Mouse (Mus musculus) adrenal gland, adult 8-10 months (tissue): Measurements from ENCODE around the gene D3Ertd751e. TPM values are rescaled to one million over a fixed set of nuclear protein-coding genes. Genes with fewer than 3 reads are reported as not detected.

ENCODE experiments used
- DNase-seq: peaks from one replicate; pipeline ENCODE4 v3.0.0; 2022
- total RNA-seq, 4 experiments: library from RNA; stranded (reverse); gene quantifications; 2 replicates each; pipeline ENCODE4 v1.2.4; 2022

Gene D3Ertd751e
- total RNA-seq, result 10 to 100 TPM; 20.1 to 22.0 (median 20.8) TPM

DNA sequence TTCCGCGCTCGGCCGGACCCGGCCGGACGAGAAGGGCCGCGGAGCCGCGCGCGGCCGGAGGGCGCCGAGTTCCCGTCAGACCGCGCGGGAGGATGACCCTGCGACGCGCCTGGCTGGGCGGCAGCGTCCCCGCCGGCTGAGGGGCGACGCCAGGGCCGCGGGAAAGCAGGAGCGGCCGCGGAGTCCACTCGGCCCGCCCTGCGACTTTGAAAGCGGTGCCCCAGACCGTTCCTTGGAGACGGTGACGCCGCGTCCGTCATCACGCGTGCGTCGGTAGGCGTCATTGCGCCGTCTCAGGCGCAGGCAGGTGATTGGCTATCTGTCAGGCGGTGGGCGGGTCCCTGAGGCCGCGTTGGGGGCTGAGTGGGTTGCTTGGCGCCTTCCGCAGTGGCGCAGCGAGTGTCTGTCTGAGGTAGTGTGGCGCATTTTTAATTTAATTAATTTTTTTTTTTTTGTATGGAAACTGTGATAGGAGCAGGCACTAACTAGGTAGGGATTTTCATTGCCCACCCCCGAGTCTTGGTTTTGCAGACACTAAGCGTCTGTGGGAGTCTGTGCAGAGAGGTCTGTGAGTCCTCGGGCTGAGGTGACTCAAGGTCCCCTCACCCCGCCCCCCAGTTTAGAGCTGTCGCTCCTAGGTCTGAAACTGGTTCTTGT is at the start of gene D3Ertd751e, which contains the start of gene Sclt1:
Gene D3Ertd751e (plus strand): TSS at position 334 of the 657 bp plus-strand sequence.
Gene Sclt1 (minus strand): TSS at position 237 of the 657 bp plus-strand sequence.
- peak; percentile 96 for DNase-seq

DNA sequence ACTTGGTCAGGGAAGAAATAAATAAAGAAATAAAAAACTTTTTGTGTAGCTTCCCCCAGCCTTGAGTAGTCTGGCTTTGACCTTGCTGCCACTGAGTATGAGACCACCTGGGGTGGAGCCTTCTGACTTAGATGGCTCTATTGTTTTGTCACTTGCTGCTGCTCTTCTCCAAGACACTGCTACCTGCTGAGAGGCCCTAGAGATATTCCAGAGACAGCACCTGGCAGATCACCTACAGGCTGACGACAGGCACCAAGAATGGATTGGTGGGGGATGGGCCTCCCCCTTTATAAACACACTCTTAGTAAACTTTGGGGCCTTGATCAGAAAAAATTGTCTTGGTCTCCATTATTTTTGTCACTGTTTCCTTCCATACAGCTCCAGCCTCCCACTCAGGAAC is 46.7 kb upstream of the D3Ertd751e start:
- no peak for DNase-seq

DNA sequence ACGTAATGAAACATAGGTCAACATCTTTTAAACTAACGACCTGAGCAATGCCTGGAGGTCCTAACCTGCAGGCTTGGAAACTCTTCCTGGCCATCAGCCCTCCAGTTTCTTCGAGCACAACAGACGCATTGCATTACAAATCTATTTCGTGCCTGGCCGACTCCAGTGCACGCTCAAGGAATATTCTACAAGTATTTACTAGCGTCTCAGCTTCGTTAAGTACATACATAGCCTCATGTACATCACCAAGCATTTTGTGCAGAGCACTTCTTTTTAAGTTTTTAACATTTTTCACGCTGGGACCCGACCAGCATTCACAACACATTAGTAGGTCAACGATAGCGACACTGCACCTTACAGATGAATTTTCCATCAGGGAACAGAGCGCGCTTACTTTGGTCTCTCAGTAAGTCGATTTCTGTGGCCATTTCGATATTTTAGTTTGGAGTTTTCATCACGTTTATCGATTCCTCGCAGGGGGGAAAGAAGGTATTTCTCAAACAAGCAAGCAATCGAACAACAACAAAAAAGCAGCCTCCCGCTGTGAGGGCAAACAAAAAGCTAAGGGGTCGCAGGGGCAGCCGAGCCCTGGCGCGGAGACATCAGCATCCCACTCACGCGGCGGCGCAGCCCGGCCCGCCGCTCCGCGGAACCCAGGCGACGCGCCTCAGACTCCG is 672 bp upstream of the D3Ertd751e start:
- DNase-seq, result peak; percentile 3

DNA sequence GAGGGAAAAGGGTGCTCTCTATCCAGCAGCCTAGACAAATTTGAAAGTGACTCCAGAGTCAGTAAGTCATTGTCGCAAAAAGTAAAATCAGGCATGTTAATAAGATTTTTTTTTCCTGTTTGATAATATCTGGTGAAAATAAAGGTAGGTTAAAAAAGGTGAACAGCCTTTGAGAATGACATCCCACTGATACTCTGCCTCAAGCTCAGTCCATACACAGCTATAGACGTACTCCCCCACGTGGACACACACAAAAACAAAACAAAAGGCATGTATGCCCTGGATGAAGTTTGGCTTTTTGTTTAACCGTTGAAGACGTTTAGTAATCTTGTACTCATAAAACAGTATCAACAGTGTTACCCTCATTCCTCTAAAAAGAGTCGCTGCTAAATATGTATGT is 1.0 kb downstream of the D3Ertd751e start:
- no peak for DNase-seq

DNA sequence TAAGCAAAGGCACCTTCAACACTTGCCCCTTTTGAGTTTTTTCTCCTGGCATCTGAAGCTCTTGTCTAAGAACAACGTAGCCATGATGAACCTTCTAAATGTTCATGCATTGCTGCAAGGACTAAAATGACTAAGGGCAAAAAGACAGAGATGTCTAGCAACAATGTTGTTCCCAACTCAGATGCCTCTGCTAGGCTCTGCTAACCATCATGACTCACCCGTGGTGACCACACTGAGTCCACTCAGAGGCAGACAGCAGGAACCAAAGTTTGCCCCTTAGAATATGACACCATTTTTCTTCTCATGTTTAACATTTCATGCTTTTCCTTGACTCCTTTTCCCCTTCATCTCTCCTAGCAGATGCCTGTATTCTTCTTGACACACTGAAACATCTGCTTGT is 12.1 kb downstream of the D3Ertd751e start:
- no peak for DNase-seq

DNA sequence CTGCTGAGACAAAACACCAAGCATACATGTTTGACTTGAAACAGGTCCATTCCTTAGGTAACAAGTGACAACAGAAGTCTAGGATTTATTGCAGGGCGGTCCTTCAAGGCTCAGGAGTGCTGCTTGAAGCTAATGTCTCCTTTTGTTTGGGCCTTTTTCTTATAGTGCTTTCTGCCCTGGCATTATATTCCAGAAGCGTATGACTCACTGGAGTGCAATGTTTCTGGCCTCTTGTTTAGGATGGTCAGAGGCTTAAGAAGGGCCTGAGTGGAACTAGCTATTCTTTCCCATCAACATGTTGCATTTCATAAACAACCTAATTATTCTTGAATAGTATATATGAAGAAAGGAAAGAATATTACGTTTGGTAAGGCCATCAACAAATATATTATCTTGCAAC is 19.7 kb downstream of the D3Ertd751e start:
- no peak for DNase-seq

DNA sequence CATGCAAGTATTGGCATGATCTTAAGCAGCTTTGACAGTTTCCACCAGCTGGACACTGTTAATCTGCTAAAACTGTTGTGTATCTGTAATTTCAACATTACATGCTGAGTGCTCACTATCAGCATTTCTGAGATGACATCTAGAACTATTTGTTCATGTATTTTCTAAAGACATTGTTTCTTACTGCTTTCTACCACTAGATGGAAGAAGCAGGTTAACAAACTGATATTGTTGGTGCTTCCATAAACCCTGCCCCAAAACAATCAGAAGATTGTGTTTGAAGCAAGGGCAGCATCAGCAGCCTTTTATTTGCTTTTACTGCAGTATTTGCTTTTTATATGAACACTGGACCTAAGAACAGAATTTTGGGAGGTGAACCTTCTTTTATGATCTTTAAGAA is 70.0 kb downstream of the D3Ertd751e start:
- DNase-seq, result no peak

Other genes with a start within 250 kb of the D3Ertd751e start
- gene Jade1, start 186.9 kb upstream of the D3Ertd751e start, total RNA-seq, result 10 to 100 TPM; 48.6 to 76.6 (median 55.3) TPM
- gene Sclt1, start 97 bp upstream of the D3Ertd751e start, total RNA-seq, result 10 to 100 TPM in 3 of 4 experiments, 1 to 10 TPM in 1; 7.3 to 17.7 (median 12.4) TPM